Mouse (Mus musculus) bone marrow macrophage, adult 2 months (primary cell): Measurements from ENCODE around the gene Unc93b1.

Source experiments
- CTCF ChIP-seq: IDR thresholded peaks from 2 replicates; pipeline ENCODE4 v1.5.1; 2012; ENCODE audit warnings: low read depth, mild to moderate bottlenecking, low read length, moderate library complexity
- POLR2A ChIP-seq: IDR thresholded peaks from 2 replicates; pipeline ENCODE4 v1.6.1; 2012; ENCODE audit warnings: mild to moderate bottlenecking, low read depth, low read length, borderline replicate concordance

DNA sequence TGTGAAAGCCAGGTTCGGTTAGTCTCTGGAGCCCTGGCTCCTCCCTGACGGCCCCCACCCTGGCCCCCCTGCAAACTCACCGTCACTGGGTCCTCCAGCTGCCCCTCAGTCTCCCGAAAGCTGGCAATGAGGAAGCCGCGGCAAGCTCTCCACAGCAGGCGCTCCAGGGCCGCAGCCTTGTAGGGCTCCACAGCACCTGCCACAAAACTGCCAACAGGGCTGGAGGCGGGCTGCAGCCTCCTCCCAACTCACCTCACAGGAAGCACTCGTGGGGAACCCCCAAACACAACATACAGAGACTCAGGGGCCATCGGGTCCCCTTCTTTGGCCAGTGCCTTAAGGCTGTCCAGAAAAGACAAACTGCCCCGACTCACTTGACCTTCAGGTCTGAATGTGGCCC is 32.0 kb upstream of the Unc93b1 start:
- no peak for TF ChIP-seq POLR2A
- TF ChIP-seq CTCF: no peak
